Mouse (Mus musculus) stomach, embryonic 15.5 days (tissue): ENCODE results near the gene Coq6. TPM values are rescaled to one million over a fixed set of nuclear protein-coding genes. Genes with fewer than 3 reads are reported as not detected.

Experiments
- ATAC-seq: fragments of 200-750 bp; cut with Nextera tagmentation; 2 replicates; pipeline ENCODE4 v1.8.0; 2017; ENCODE audit warnings: low read depth, moderate number of reproducible peaks, moderate TSS enrichment; ENCODE audit not compliant: insufficient read depth, low FRiP score
- H3K27ac ChIP-seq: fragments of 300-500 bp; sonication (generic); 2 replicates; pipeline ENCODE4 v1.5.1; 2015; ENCODE audit warnings: mild to moderate bottlenecking, inconsistent platforms
- H3K27me3 ChIP-seq: fragments of 300-500 bp; sonication (generic); replicated peaks from 2 replicates; pipeline ENCODE4 v1.6.1; 2015; ENCODE audit warnings: inconsistent platforms
- H3K36me3 ChIP-seq: fragments of 300-500 bp; sonication (generic); 2 replicates; pipeline ENCODE4 v1.6.1; 2015; ENCODE audit warnings: inconsistent platforms
- H3K4me1 ChIP-seq: fragments of 300-500 bp; sonication (generic); 2 replicates; pipeline ENCODE4 v1.6.1; 2015; ENCODE audit warnings: inconsistent platforms
- H3K4me2 ChIP-seq: fragments of 300-500 bp; sonication (generic); 2 replicates; pipeline ENCODE4 v1.6.1; 2015; ENCODE audit warnings: mild to moderate bottlenecking, inconsistent platforms
- H3K4me3 ChIP-seq: fragments of 300-500 bp; sonication (generic); replicated peaks from 2 replicates; pipeline ENCODE4 v1.5.1; 2015; ENCODE audit warnings: inconsistent platforms
- H3K9ac ChIP-seq: fragments of 300-500 bp; sonication (generic); 2 replicates; pipeline ENCODE4 v1.6.1; 2015; ENCODE audit warnings: inconsistent platforms
- H3K9me3 ChIP-seq: fragments of 300-500 bp; sonication (generic); 2 replicates; pipeline ENCODE4 v1.6.1; 2016; ENCODE audit warnings: inconsistent platforms
- WGBS: fragments of 180-500 bp; shearing (Covaris S2); methylation state at CpG from one replicate; pipeline ENCODE4 v1.1.7; 2015; 5-methylcytosine and 5-hydroxymethylcytosine counted together
- polyA plus RNA-seq: library from polyadenylated mRNA; unstranded; fragments of >200 nt; fragmentation: Nextera tagmentation; extraction: Ambion mirVana; gene quantifications from 2 replicates; pipeline ENCODE4 v1.2.1, GENCODE M21; 2015

Coq6 gene
- polyA plus RNA-seq, 1 experiment from 2014 or later = 42.0 TPM

- WGBS = 91% methylated on average over 5 of the region's 5 CpGs
- no peak overlapping the region for H3K27ac ChIP-seq
- H3K4me3 ChIP-seq = no peak overlapping the region
- no peaks in the 10 kb centered on the region for H3K9me3 ChIP-seq
- H3K4me2 ChIP-seq = no peak overlapping the region
- H3K9ac ChIP-seq = no peak overlapping the region
- no peaks in the 10 kb centered on the region for H3K4me1 ChIP-seq
- H3K27me3 ChIP-seq = no peaks in the 10 kb centered on the region
- H3K36me3 ChIP-seq = peaks cover 54% of the 10 kb centered on the region
- ATAC-seq = no peak
Measured at GRCm38 (mm10) chr12:84371647-84372046, 10.2 kb downstream of the Coq6 start.

DNA sequence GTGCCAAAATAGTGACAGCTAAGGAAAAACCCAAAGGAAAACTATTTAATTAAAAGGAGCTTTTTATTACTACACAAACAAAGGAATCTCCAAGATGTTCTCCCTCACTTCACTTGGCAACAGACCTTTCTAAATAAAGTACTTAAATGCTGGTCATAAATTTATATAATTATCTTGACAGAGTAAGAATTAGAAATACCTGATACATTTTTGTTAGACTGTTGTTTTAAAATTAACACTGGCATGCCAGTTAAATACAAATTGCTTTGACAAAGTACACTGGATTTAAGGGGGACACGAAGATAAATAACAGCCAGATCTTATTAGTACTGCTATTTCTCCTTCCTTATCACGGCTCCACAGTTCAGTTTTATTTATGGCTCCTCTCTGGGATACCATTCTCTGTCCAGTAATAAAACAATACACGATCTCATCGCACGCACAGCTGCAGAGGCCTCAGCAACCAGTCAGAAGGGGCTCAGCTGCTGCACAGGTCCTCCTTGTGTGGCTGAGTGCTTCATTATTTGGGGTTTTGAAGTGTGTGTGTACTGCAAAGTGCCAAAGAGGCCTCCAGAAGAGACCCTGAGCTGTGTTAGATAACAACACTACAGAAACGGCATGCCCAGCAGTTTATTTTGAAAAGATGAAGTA is 12.5 kb downstream of the Coq6 start:
- WGBS = 74% methylated on average over 6 of the region's 6 CpGs
- Histone ChIP-seq H3K9ac (no peak overlapping the region), H3K36me3 (peaks cover 37% of the 10 kb centered on the region), H3K4me1 (no peaks in the 10 kb centered on the region), H3K4me3 (no peak overlapping the region), H3K4me2 (no peak overlapping the region), H3K27ac (no peak overlapping the region), H3K27me3 (no peaks in the 10 kb centered on the region), H3K9me3 (no peaks in the 10 kb centered on the region)
- ATAC-seq = no peak

GRCm38 (mm10) chr12:84382369-84382768 is 20.9 kb downstream of the Coq6 start:
- no peak for ATAC-seq
- 87% methylated on average over 4 of the region's 4 CpGs for WGBS
- no peaks in the 10 kb centered on the region for H3K27me3 ChIP-seq

DNA sequence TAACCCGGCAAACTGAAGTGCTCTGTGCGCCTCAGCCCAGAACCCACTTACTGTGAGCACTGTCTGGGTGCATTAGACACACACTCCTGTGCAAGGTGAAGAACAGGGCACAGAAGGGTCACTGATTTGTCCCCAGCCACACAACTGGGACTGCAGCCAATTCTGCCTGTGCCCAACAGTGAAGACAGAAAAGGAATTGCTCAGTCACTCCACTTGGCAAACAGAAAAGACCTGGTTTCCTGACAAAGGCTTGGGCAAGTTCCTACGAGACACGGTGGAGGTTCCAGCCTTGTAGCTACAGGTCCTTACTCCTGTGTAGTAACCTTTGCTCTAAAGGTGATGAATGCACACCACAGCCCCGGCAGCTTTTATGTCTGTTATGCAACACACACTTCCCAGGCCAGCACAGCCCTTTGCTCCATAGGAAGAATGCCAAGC is 23.2 kb downstream of the Coq6 start:
- Histone ChIP-seq H3K27me3 (no peaks in the 10 kb centered on the region), H3K9ac (no peak overlapping the region), H3K4me2 (no peak overlapping the region), H3K4me1 (no peaks in the 10 kb centered on the region), H3K36me3 (0 out of 2 replicates have a peak, but pooled peaks cover 3% of the 10 kb centered on the region), H3K9me3 (no peaks in the 10 kb centered on the region), H3K27ac (peak overlapping the region; percentile 46), H3K4me3 (no peak overlapping the region)
- ATAC-seq = 0 out of 2 replicates have a peak, but pooled peaks have one; percentile 31
- 68% methylated on average over 5 of the region's 5 CpGs for WGBS

More at GRCm38 (mm10) chr12:84382369-84382768, 20.9 kb downstream of the Coq6 start:
- 0 out of 2 replicates have a peak, but pooled peaks cover 3% of the 10 kb centered on the region for H3K36me3 ChIP-seq
- no peaks in the 10 kb centered on the region for H3K9me3 ChIP-seq
- H3K4me2 ChIP-seq = no peak overlapping the region
- no peak overlapping the region for H3K9ac ChIP-seq
- no peaks in the 10 kb centered on the region for H3K4me1 ChIP-seq
- no peak overlapping the region for H3K4me3 ChIP-seq
- no peak overlapping the region for H3K27ac ChIP-seq

DNA sequence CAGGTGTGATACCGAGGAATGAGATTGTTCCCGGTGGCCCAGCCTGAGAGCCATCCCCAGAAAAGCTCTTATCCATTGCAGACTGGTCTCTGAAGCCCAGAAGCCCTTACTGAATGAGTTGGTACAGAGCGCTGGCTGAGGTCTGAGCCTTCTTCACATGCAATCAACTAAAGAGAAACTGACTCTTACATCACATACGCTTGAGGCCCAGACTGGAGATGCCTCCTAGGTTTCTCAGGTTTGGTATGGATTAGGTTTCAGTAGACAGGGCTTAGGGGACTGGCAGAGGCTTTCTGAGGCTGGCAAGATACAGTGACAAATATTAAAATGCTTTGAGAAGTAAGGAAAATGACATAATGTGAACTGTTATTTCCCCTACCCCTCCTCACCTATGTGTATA is 24.0 kb downstream of the Coq6 start:
- no peaks in the 10 kb centered on the region for H3K4me1 ChIP-seq
- H3K9me3 ChIP-seq = no peaks in the 10 kb centered on the region
- WGBS = 89% methylated on average over 4 of the region's 4 CpGs
- H3K27ac ChIP-seq = peak overlapping the region; percentile 16; the same call in 1 of the 2 replicates
- no peak overlapping the region for H3K9ac ChIP-seq
- no peaks in the 10 kb centered on the region for H3K27me3 ChIP-seq
- H3K4me2 ChIP-seq = no peak overlapping the region
- no peak for ATAC-seq
- H3K36me3 ChIP-seq = 0 out of 2 replicates have a peak, but pooled peaks cover 3% of the 10 kb centered on the region
- H3K4me3 ChIP-seq = no peak overlapping the region

DNA sequence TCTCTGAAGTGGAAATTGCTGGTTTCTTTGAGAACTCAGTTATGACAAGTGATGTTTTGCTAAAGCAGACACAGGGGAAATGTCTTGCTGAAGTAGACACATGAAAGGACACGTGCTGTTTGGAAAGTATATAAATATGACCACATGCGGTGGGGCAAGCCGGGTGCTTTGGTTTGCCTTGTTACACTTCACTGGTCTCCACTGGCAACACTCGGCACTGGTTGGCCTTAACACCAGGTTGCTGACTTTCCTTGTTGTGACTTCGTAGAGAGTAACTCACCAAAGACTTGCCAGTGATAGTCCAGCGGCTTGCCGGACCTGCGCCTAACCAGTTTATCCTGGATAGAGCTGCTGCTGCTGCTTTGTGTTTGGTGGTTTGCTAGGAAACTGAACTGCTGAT is 26.6 kb downstream of the Coq6 start:
- no peak overlapping the region for H3K4me3 ChIP-seq
- ATAC-seq = no peak
- H3K36me3 ChIP-seq = 0 out of 2 replicates have a peak, but pooled peaks cover 2% of the 10 kb centered on the region
- no peak overlapping the region for H3K9ac ChIP-seq
- H3K4me1 ChIP-seq = no peaks in the 10 kb centered on the region
- no peak overlapping the region for H3K27ac ChIP-seq
- WGBS = 89% methylated on average over 8 of the region's 8 CpGs
- H3K27me3 ChIP-seq = no peaks in the 10 kb centered on the region
- no peak overlapping the region for H3K4me2 ChIP-seq
- no peaks in the 10 kb centered on the region for H3K9me3 ChIP-seq

- H3K9ac ChIP-seq = no peak overlapping the region
- no peaks in the 10 kb centered on the region for H3K9me3 ChIP-seq
- no peak overlapping the region for H3K4me2 ChIP-seq
- H3K4me1 ChIP-seq = no peaks in the 10 kb centered on the region
- H3K27ac ChIP-seq = no peak overlapping the region
- 66% methylated on average over 14 of the region's 14 CpGs for WGBS
- no peaks in the 10 kb centered on the region for H3K27me3 ChIP-seq
- no peaks in the 10 kb centered on the region for H3K36me3 ChIP-seq
- no peak overlapping the region for H3K4me3 ChIP-seq
- no peak for ATAC-seq
Measured at GRCm38 (mm10) chr12:84388774-84389400, 27.4 kb downstream of the Coq6 start.

GRCm38 (mm10) chr12:84390336-84390735 is 28.9 kb downstream of the Coq6 start:
- H3K4me1 ChIP-seq = no peaks in the 10 kb centered on the region
- H3K27me3 ChIP-seq = no peaks in the 10 kb centered on the region
- H3K9me3 ChIP-seq = no peaks in the 10 kb centered on the region
- H3K9ac ChIP-seq = no peak overlapping the region
- H3K36me3 ChIP-seq = no peaks in the 10 kb centered on the region
- H3K4me3 ChIP-seq = no peak overlapping the region
- ATAC-seq = no peak
- H3K4me2 ChIP-seq = no peak overlapping the region
- WGBS = 87% methylated on average over 6 of the region's 6 CpGs
- H3K27ac ChIP-seq = no peak overlapping the region

- Histone ChIP-seq H3K9me3 (no peaks in the 10 kb centered on the region), H3K9ac (no peak overlapping the region), H3K27me3 (no peaks in the 10 kb centered on the region), H3K4me3 (no peak overlapping the region), H3K27ac (no peak overlapping the region), H3K4me2 (no peak overlapping the region), H3K36me3 (no peaks in the 10 kb centered on the region), H3K4me1 (no peaks in the 10 kb centered on the region)
- 95% methylated on average over 4 of the region's 4 CpGs for WGBS
- no peak for ATAC-seq
Measured at GRCm38 (mm10) chr12:84392681-84393080, 31.2 kb downstream of the Coq6 start.

DNA sequence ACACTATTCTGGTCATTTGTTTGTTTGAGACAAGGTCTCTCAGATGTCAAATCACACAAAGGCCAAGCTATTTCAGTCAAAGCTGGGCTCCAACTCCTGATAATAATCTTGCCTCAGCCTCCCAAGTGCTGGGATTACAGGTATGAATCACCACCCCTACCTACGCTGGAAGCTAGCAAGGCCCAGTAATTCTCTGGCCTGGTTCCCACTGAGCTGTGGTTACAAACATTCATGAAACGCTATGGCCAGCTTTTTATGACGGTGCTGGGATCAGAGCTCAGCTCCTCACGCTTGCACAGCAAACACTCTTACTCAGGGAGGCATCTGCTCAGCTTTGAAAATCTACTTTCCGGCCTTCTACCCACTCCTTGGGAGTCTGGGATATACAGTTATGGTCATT is 32.4 kb downstream of the Coq6 start:
- H3K4me3 ChIP-seq = no peak overlapping the region
- no peak overlapping the region for H3K4me2 ChIP-seq
- H3K27ac ChIP-seq = no peak overlapping the region
- H3K9ac ChIP-seq = no peak overlapping the region
- ATAC-seq = no peak
- H3K27me3 ChIP-seq = no peaks in the 10 kb centered on the region
- H3K9me3 ChIP-seq = no peaks in the 10 kb centered on the region
- no peaks in the 10 kb centered on the region for H3K36me3 ChIP-seq
- no peaks in the 10 kb centered on the region for H3K4me1 ChIP-seq
- 84% methylated on average over 5 of the region's 5 CpGs for WGBS

DNA sequence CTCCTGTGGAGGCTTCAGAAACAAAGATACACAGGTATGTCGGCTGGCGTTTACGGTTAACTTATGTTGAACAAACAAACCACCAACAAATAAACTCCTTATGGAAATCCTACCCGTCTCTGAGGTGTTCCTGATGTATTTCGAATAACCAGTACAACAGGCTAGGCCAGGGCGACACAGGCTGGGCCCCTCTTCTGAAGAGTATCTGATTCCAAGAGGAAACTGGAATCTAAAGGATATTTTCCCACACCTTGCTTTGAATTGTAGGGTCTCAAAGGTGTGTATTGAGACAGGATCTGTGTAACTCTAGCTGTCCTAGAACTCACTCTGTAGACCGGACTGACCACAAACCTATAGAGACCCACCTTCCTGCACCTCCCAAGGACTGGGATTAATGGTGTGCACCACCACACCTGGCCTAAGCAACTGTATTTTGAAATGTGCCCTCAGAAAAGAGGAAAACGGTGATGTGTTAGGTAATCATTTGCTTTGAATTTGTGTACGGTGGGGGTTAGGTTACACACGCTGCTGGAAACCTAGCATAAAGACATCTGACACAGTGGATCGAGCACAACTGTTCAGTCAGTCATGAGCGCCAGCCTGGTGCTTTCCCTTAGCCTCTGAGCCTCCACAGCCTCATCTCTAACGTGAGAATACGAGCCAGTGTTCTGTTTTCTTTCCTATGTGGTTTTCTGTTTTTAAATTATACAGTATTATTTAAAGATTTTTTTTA is 35.7 kb downstream of the Coq6 start:
- H3K36me3 ChIP-seq = no peaks in the 10 kb centered on the region
- no peak overlapping the region for H3K4me2 ChIP-seq
- no peak overlapping the region for H3K4me3 ChIP-seq
- H3K4me1 ChIP-seq = 0 out of 2 replicates have a peak, but pooled peaks cover 4% of the 10 kb centered on the region
- no peaks in the 10 kb centered on the region for H3K9me3 ChIP-seq
- 81% methylated on average over 14 of the region's 14 CpGs for WGBS
- H3K27me3 ChIP-seq = no peaks in the 10 kb centered on the region
- no peak for ATAC-seq
- no peak overlapping the region for H3K9ac ChIP-seq
- H3K27ac ChIP-seq = 0 out of 2 replicates have a peak overlapping the region, but pooled peaks have one; percentile 17

DNA sequence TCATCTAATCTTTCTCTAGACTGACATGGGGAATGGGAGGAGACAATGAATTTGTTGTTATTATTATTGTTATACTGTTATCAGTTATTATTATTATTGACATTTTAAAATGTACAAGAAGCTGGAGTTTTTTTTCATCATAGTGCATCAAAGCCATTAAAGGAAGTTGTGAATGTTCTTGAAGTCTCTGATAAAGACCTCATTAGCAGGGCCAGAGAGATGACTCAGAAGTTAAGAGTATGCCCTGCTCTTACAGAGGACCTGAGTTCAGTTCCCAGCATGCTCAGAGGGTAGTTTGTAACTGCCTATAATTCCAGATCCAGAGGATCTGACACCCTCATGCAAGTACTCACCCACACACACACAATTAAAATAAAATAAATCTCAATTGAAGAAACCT is 36.2 kb downstream of the Coq6 start:
- no peaks in the 10 kb centered on the region for H3K36me3 ChIP-seq
- H3K27me3 ChIP-seq = no peaks in the 10 kb centered on the region
- H3K9me3 ChIP-seq = no peaks in the 10 kb centered on the region
- H3K27ac ChIP-seq = no peak overlapping the region
- H3K4me1 ChIP-seq = 0 out of 2 replicates have a peak, but pooled peaks cover 4% of the 10 kb centered on the region
- ATAC-seq = no peak
- H3K4me3 ChIP-seq = no peak overlapping the region
- H3K9ac ChIP-seq = no peak overlapping the region
- no peak overlapping the region for H3K4me2 ChIP-seq
